Mouse (Mus musculus) heart, adult 18-20 months (tissue): ENCODE measurements at regions not wholly inside any gene's neighbourhood (a gene's known extent, or its start where the extent isn't known, plus 50 kb on each side); places are given as distances from the start of the nearest gene placed in this dataset.
A peak's percentile ranks its signal among the peaks of the same experiment; 100 is the strongest.

Experiments used
- DNase-seq, 2 experiments: peaks; one replicate each; pipeline ENCODE4 v3.0.0; 2021 to 2022; ENCODE audit warnings: mixed read lengths in 1 of 2

GRCm38 (mm10) chr6:4405301-4405700 is 99.3 kb upstream of the Col1a2 start:
- DNase-seq: no peak

DNA sequence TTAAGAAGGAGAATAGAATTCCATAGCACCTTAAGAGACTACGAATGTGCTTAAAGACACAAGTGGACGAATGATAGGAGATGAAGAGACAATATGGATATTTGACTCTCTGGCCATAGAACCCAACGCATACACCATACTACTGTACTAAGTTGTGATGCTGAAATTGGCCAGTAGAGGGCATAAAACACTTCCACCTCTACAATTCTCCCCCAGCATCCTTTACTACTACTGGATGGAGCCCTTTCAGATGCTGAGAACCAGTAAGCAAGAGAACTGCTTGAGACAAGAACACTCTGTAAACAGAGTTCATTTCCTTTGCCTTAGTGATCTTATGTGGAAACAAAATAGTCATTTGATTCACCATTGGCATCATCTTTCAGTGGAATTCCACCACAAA is 96.9 kb upstream of the Col1a2 start:
- DNase-seq: peak; percentile 11 to 52

GRCm38 (mm10) chr6:4413201-4413600 is 91.4 kb upstream of the Col1a2 start:
- no peak for DNase-seq

- DNase-seq: peak; percentile 49 to 72
Observed at GRCm38 (mm10) chr6:4414166-4414565, 90.4 kb upstream of the Col1a2 start.

DNA sequence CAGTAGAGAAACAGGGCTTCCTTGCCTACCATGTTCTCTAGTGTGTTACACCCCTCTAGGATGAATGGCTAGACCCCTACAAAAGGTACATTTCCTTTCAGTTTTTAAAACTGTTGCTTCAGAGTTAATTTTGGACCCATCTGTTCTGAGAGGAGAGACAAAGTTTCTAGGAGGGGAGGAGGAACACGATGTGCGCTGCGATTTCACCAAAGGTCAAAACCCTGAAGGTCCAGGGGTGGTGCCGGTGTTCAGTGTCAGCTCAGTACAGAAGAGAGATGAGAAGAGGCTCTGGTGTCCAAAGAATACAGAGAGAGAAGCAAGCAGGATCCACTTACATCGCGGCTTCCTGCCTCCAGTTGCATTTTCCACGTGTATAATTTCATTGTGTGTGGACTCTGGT is 89.4 kb upstream of the Col1a2 start:
- DNase-seq: no peak

- peak; percentile 44 to 61 for DNase-seq
Observed at GRCm38 (mm10) chr6:4417247-4417709, 87.3 kb upstream of the Col1a2 start.

DNA sequence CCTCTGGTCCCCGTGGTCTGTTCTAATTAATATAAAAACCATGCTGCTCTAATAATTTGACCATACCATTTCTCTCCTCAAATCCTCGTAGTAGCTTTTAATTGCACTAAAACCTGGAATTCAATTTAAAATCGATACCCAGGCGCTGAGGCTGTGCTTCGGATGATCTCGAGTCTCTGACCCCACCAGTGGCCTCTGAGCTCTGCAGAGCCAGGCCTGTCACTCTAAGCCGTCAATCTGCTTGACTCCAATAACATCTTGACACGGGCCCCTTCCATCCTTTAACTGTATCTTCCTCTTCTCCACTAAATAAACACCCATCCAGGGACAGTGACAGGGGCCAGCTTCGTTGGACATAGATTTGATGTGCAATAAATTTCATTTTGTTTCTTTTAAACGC is 86.2 kb upstream of the Col1a2 start:
- no peak for DNase-seq

GRCm38 (mm10) chr6:4418941-4419351 is 85.7 kb upstream of the Col1a2 start:
- peak; percentile 76 to 79 for DNase-seq

- no peak for DNase-seq
Observed at GRCm38 (mm10) chr6:4421466-4421865, 83.1 kb upstream of the Col1a2 start.

- DNase-seq: no peak
Observed at GRCm38 (mm10) chr6:4427122-4427521, 77.5 kb upstream of the Col1a2 start.

DNA sequence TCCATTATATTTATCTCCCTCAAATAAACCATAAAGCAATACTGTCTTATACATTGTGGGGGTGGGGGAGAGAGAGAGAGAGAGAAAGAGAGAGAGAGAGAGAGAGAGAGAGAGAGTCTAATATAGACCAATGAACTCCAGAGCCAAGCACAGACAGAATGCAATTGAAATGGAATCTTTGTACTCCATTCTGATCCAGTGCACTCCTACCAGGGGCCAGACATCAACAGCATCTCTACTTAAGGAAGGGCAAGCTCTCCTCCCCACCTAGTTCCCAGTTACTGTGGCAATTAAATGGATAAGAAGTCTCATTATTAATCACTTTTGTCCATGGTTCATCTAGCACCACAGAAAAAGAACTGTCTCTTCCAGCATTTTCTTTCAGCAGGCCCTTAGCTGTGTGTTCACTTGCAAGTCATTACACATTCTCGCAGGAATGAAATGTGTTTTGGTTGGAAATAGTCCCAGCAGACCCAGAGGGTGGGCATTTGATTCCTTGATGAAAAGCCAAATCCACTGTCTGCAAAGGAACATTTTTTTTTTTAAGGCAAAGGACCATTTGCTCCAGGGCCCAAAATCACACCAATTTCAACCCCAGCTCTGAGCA is 73.8 kb upstream of the Col1a2 start:
- peak; percentile 12 to 13 for DNase-seq

DNA sequence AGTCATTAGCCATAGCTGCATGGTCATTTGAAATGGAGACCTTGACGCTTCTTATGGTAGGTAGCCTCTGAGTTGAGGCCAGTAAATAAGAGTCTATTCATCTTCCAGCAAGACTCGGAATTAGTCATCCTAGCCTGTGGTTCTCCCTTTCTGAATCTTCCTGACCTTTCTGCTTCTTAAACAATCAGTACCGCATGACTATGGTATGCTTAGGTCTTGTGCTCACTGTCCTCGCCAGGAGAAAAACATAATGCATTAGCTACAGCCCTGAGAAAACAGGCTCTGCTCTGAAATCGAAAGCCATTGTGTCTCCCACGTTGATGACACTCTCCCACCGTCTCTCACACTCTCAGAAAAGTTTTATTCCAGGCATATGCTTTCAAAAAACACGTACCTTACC is 72.4 kb upstream of the Col1a2 start:
- DNase-seq: no peak

DNA sequence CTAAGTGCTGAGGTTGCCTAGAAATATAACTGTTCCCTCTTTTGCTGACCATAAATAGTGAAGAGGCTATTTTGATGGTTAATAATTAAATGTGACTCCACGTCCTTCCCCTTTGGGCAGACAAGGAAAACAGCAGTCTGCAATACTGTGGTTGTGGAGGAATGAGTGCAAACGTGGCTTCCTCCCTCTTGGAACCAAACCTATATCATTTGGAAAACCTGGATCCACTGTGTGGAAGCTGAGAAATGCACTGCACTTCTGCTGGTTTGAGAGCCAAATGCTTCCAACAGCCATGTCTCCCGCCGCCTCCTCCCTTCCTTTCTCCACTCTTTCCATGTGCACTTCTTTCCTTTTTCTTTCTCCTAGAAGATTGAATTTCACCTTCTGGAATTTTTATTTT is 68.2 kb upstream of the Col1a2 start:
- no peak for DNase-seq

DNA sequence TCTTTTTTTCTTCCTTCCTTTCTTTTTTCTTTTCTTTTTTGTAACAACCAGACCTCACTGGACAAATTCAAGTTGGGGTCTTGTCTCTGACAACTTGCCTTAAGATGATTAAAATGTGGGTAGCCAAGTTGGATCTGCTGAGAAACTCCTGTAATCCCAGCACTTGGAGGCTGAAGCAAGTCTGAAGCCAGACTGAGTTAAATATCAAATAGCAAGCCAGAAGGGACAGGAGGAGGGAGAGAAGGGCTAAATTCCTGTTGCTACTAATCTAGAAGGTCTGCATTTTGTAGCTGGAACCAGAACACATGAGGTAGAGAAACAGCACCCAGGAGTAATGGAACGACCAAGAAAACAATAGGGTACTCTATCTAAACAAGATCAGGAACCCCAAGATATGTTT is 67.7 kb upstream of the Col1a2 start:
- no peak for DNase-seq

GRCm38 (mm10) chr6:4441618-4442167 is 62.9 kb upstream of the Col1a2 start:
- no peak for DNase-seq

DNA sequence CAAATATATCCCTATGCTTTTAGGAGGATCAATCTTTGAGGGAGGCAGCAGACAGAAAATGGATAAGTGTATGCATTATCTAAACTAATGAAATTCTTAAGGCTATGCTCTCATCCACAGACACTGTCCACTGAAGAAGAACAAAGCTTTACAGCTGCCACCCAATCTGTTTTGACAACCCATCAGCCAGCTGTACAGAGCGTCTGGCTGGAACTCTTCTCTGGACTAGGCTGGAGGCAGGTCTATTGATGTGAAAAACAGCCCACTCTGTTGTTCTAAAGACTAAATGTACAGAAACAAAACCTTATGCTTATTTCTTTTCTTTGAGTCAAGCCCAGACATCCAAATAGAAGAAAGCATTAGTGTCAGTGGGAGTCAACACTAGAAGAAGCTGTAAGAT is 58.7 kb upstream of the Col1a2 start:
- no peak for DNase-seq

GRCm38 (mm10) chr6:4451227-4451626 is 53.4 kb upstream of the Col1a2 start:
- DNase-seq: no peak
